Mouse (Mus musculus): ENCODE data around the gene Fignl1.

Gene Fignl1

DNA sequence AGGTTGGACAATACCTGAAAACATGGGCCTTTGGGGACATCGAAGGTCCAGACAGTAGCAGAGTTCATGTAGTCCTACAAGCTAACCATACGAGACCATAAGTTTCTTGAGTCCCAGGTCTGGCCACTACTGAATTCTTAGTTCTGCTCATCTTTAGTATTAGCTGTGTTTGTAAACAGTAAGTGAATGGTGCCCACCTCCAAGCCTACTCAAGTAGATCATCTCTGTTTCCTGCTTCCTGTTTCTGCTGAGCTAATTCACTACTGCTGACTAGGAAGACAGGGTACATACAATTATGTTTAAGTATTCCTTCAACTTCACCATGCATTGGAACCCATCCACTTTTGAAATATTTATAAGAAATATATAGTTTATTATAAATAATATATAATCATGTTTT is 40.7 kb downstream of the Fignl1 start:
- in situ Hi-C loops (cut with MboI, MseI) = no loop called here

DNA sequence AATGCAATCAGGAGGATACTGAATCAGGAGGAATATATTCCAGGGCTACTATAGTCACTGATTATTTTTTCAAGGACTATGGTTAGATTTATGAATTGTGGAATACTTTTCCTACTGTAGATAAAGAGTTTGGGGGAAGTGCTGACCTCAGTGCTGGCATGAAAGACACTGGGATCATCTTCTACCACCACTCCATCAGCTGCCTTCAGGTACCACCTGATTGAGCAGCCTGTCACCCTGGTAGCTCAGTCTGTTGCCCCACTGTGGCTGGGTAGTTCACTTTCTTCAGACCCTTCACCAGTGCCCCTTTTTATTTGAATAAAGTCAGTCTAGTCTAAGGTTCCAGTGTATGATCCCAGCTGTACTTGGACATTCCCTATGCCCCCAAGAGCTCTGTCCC is 42.0 kb downstream of the Fignl1 start:
- in situ Hi-C loops (cut with MboI, MseI) = no loop called here

DNA sequence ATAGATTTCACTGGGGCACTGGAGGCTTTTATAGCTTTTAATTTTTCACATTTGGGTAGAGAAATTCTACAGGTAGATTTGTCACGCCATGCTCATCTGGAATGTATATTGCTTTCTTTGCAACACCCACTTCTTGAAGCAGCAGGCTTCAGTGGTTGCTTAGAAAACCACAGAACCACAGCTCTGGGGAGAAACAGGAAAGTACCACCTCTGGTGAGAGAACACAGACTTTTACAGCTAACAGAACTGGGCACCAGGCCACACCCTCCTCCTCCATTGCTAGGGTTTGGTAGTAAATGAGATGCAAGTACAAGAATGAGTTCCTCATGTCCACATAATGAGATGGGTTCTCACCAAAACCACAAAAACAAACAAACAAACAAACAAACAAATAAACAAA is 42.7 kb downstream of the Fignl1 start:
- in situ Hi-C loops (cut with MboI, MseI) = no loop called here

DNA sequence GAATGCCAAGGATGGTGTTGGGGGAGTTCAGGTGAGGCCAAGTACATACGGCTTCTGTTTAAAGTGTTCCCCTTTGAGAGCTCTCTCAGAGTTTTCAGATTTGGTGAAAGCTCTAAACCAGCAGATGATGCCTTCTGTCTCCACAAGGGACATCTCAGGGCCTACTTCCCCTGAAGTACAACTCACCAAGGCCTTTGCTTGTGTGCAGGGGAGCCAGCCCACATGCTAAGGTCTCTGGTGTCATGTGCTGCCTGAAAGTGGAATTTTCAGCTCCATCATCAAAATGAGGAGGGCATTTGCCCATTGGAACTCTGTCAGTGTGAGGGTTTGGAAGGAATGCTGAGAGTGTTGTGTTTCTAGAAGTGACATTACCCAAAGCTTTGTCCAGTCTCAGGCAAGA is 43.3 kb downstream of the Fignl1 start:
- in situ Hi-C loops (cut with MboI, MseI) = no loop called here

DNA sequence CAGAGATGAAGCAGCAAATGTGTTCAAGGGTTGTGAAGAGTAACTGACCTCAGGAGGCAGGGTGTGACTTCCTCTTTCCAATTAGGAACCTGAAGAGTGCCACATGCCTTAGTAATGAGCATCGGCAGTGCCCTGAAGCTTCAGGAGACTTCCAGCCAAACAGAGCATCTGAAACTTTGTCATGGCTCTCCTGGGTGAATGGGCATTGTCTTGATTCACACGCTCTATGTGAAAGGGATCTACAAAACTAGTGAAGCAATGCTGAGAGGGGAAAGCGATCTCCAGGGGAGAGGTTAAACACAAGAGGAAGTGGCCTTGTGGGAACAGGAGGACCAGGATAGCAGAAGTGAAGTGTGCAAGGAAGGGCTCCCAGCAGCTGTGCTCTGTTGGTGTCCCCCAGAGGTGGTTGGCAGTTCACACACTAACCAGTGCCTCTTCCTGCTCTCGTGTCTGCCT is 45.5 kb downstream of the Fignl1 start:
- in situ Hi-C loops (cut with MboI, MseI) = no loop called here

DNA sequence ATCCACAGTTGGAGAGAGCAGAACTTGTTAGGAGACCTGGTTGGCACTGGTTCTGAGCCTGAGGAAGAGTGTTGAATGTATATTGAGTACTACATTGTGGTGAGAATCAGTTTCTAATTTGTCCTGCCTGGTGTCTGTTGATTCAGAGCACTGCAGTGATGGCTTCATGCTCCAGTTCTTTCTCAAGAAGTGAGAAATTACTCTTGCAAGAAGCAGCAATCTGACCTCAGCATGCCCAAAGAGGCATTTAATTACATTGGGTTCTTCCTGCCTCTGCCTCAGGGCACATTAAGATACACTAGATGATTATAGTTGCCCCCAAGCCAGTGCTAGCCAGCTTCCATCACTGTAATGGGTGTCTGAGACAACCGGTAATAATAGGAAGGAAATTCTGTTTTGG is 49.9 kb downstream of the Fignl1 start:
- in situ Hi-C loops (cut with MboI, MseI) = no loop called here

DNA sequence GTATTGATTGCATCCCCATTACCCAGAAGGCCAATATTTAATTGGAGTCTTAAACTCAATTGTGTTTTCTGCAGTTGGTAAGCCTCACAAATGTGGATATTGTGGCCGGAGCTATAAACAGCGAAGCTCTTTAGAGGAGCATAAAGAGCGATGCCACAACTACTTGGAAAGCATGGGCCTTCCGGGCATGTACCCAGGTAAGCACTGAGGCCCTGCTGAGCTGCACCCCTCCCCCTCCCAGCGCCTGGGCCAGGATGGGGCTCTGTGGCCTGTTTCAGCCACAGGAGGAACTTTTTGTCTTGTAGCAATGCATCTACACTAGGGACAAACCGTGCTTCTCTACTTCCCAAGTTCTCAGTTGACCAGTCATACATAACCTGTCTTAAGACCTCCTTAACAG is 50.6 kb downstream of the Fignl1 start:
- in situ Hi-C loops (cut with MboI, MseI) = no loop called here

DNA sequence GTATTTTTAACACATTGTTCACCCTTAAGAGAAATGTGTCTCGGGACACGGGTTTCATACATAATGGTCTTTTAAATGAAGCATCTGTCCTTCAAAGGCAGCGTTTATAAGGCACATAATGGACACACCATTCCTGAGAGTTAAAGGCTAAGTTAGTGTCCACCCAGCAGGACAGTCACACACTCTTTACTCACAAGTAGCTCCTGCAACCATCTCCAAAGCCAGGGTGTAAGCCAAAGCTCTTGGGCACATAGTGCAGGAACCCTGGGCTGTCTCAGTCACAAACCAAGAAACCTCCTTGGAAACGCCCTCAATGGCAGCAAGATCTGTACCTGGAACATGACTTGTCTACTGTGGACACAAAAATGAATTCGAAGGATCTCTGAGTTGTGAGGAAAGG is 55.9 kb downstream of the Fignl1 start:
- in situ Hi-C loops (cut with MboI, MseI) = no loop called here

DNA sequence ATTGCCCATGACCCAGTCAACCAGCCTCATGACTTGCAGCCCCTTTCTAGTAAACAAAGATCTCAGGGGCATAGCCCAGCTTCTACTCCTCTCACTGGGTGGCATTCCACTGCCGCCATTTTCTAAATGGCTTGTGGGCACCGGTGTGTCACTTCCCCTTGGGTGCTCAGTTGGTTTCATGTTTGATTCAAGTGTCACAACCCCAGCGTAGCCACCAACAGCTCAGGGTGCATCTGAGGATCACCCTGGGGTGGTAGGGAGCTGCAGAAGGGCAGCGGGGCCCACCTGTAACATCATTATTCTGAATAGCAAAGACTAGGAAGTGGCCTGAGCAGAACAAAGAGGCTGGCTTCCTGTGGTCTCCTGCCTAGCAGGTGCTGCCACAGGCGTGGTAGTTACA is 57.7 kb downstream of the Fignl1 start:
- in situ Hi-C loops (cut with MboI, MseI) = no loop called here

DNA sequence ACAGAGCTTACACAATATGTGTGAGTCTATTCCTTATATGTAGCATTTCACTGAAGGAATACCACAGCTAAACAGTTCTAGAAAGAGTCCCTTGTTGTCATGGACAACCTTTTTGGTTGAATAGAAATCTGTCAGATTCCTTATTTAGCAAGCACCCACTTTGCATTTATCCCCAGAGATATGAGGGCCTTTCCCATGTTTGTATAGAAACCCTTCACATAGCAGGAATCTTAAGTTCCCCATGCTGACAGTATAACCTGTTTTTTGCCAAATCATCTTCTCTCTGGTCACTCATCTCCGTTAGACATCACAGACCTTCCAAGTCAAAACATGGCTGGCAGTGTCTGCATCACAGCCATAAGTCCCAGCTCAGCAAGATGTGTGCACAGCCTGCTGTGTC is 64.5 kb downstream of the Fignl1 start:
- in situ Hi-C loops (cut with MboI, MseI) = no loop called here

DNA sequence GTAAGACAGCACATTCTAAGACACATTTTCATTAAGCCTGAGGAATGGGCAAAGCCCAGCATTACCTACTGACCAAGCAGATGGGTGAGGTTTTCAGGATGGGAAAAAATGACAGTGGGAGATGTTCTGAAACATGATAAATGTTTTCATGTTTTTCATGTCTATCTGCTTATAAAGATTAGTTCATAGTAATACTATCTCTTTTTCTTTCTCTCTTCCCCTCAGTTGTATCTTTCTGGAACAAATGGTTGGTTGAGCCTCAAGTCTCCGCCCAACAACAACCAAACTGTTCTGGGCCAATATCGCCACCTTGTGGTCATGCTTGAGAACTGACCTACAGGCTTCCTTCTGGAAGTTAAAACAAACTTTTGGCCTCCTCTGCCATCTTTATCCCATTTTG is 66.1 kb downstream of the Fignl1 start:
- in situ Hi-C loops (cut with MboI, MseI) = no loop called here

DNA sequence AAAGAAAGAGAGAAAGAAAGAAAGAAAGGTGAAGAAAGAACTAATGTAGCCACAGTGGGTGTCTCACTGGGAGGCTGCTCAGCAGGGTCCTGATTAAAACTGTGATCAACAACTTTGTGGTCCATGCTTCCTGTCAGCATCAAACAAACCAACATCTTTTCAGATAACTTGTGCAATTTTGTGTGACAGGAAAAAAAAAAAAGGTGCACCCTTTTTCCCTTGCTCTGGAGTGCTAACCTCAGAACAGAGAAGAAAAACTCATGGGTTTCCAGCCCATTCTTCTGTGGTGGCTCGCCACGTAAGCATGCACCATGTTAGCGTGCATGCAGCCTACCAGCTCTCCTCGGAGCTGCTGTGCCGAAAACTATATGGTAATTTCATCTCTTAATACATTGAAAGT is 67.2 kb downstream of the Fignl1 start:
- in situ Hi-C loops (cut with MboI, MseI) = no loop called here

DNA sequence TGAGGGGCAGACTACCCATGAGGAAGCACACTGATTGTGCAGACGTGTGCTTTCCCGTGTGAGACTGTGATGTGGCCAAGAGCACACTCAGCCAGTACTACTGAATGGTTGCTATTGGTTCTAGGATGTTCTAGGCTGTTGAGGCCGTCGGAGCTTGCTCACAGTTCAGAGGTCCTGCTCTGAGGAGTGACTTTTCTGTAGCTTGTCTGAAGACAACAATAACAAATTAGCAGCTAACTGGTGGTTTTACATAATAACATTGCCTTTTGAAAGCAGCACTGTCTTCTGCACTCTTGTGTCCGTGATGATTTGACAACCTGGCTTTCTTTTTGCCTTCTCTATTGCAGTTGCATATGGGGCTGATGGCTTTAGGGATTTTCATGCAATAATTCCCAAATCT is 68.2 kb downstream of the Fignl1 start:
- in situ Hi-C loops (cut with MboI, MseI) = no loop called here

DNA sequence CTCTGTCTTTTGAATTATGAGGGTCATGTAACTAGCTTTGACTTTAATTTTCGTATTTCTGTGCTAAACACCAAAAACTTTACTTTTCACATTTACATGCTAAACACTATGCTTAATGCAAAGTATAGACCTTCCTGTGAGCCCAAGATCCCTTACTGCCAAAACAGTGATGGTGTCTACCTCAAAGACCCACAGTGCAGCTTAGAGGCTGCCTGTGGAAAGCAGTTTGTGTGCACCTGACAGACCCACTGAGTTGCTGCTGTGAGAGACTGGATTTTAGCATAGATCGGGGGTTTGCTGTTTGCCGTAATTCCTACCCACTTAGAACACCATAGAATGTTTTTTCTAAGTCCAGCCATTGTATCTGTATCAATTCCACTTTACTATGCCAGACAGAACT is 69.7 kb downstream of the Fignl1 start:
- in situ Hi-C loops (cut with MboI, MseI) = loop anchor here (5.0 kb wide), 1 partner anchor 42 kb away; no protein-coding TSS in a partner anchor

DNA sequence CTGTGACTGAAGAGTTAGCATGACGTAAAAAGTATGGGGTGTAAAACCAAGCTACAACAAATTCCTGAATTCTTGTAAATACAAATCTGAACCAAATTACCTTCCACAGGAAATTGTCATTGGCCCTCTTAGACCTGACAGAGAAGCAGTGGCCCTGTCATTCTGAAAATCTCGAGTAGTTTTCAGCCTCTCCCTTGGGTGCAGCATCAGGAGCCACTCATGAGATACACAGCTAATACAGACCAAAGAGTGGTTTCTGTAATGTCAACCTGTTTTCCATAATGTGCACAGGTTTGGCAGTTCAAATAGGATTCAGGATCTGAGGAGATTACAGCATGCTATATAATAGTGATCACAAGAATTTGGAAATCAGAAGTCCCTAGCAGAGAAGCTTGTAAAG is 71.2 kb downstream of the Fignl1 start:
- in situ Hi-C loops (cut with MboI, MseI) = loop anchor here (5.0 kb wide), 1 partner anchor 40 kb away; no protein-coding TSS in a partner anchor

Data from regulatory T cell (primary cell).